Mouse (Mus musculus) stomach, postnatal 0 days (tissue): ENCODE results near the gene Sytl3.

Experiments
- CTCF ChIP-seq: IDR thresholded peaks from 2 replicates; pipeline ENCODE4 v1.5.1; 2016; ENCODE audit warnings: antibody characterized with exemption, low read depth, mild to moderate bottlenecking, moderate library complexity
- EP300 ChIP-seq: optimal IDR thresholded peaks from 2 replicates; pipeline ENCODE3; 2016; ENCODE audit warnings: antibody characterized with exemption

DNA sequence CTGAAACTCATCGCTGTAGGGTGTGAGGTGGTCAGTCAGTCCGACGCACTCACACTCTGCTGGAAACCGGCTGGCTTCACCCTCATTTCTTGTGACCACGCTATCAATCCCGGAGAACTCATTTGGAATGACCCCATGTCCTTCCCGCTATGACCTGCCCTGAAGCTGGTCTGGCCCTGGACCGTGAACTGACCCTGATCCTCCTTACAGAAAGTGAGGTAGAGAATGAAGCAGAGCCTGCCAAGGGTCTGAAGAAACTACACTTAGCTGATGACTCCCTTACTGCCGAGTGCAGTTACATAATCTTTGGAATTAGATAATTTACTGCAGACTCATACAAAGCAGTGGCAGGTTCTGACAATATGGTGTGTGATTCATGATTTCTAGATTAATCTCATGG lies 96.3 kb downstream of the Sytl3 start:
- TF ChIP-seq CTCF (no peak), EP300 (no peak)
